Mouse (Mus musculus): Measurements from ENCODE around the gene Wdfy4. TPM values are rescaled to one million over a fixed set of nuclear protein-coding genes. Genes with fewer than 3 reads are reported as not detected.

Gene Wdfy4
- polyA plus RNA-seq, 1 experiment from 2014 or later: 0.08 TPM

DNA sequence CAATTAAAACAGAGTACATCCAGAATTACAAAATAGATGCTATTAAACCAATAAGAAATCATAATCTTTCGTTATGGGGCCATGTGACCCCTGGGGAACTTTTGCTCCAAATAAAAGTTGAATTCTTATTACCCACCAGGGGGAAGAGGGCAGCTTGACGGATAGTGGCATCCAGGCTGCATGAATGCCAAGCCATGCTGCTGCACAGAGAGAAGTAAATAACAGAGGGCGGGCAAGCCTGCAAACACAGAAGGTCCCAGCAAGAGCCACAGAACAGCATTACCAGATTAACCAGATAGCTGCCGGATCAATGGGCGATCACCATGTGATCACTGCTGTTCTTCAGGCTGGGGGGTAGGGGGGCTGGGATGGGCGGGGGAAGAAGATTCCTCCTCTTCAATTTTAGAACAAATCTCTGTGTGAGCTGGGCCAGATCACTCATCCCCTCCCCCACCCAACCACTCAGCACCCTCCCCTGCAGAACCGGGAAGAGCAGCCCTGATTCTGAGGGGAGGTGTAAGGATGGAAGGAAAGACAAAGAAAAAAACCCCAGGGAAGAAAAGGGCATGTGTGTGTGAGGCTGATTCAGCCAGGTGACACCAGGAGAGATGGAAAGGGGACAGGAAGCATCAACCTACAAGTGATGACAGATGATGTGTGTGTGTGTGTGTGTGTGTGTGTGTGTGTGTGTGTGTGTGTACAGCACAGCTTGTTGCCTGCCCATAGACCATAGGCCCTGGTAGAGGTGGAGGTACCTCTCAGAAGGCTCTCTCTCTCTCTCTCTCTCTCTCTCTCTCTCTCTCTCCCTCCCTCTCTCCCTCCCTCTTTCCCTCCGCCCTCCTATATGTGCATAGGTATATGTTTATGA lies 185.0 kb downstream of the Wdfy4 start:
- H3K4me1 ChIP-seq (replicated peaks): peaks cover 32% of the 10 kb centered on the region
- WGBS: 20% methylated on average over 8 of the region's 8 CpGs
- no peaks in the 10 kb centered on the region; the same call in 1 of the 2 replicates for H3K27me3 ChIP-seq
- peak overlapping the region; percentile 64; the same call in 1 of the 2 replicates for H3K27ac ChIP-seq (replicated peaks)
- H3K9ac ChIP-seq: no peak overlapping the region
- H3K36me3 ChIP-seq: no peaks in the 10 kb centered on the region
- H3K4me3 ChIP-seq: no peak overlapping the region
- peak; percentile 87 for ATAC-seq (ENCODE audit: low read depth)
- peaks cover 6% of the 10 kb centered on the region; the same call in 1 of the 2 replicates for H3K9me3 ChIP-seq
- H3K4me2 ChIP-seq: no peak overlapping the region

DNA sequence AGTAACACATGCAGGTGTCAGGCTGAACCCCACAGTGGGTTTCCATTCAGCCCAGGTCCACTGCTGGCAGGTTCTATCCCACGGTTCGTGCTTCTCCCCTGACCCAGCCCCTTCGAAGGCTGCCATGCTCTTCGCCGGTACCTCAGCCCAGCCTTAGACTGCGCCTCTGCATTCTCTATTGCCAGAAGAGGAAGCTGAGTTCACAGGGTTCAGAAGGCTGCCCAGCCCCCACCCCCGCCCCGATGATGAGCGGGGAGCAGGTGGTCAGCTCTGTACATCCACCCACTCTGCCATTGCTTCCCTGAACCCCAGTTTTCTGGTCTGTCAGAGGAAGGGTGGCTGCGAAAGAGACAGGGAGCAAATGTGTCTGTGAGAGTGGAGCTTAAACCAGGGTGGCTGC lies 185.8 kb downstream of the Wdfy4 start:
- Histone ChIP-seq H3K9me3 (no peaks in the 10 kb centered on the region), H3K27me3 (no peaks in the 10 kb centered on the region; the same call in 1 of the 2 replicates), H3K27ac (replicated peaks) (peak overlapping the region; percentile 53), H3K4me1 (replicated peaks) (peaks cover 40% of the 10 kb centered on the region), H3K4me3 (no peak overlapping the region), H3K9ac (no peak overlapping the region; the same call in 1 of the 2 replicates), H3K4me2 (no peak overlapping the region), H3K36me3 (no peaks in the 10 kb centered on the region)
- WGBS: 33% methylated on average over 10 of the region's 10 CpGs
- ATAC-seq (ENCODE audit: low read depth): peak; percentile 44

DNA sequence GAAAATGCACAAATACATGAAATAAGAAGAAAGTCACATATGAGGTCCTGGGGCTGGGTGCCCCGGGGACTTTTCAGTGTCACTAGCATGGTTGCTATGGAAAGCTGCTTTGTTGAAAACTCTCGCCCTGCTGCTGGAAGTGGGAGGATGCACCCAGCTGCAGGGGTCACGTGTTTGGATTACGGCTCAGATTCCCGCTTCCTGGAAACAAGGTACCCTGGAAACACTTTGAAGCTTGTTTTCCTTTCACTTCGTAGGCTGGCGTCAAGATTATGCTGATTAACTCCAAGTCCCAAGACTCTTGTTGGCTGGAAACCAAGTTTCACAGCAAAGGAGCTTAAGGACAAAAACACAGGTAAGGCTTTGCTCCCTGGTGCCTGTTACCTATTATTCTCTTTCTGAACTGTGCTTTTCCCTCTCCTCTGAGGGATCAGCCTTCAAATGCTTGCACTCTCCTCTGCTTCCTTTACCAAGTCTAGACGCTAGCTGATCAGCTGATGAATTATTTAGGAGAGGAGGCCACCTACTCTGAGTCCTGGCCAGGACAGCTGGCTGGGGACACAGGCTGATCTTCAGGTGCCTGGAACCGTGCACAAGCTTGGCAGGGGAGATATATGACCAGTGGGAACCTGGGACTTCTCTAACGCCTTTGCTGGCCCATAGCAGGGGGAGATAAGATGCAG lies 190.2 kb downstream of the Wdfy4 start:
- Histone ChIP-seq H3K9me3 (no peaks in the 10 kb centered on the region), H3K4me1 (replicated peaks) (peaks cover 25% of the 10 kb centered on the region), H3K27me3 (peaks cover 14% of the 10 kb centered on the region), H3K36me3 (no peaks in the 10 kb centered on the region), H3K4me3 (0 out of 2 replicates have a peak overlapping the region, but pooled peaks have one; percentile 2), H3K4me2 (peak overlapping the region; percentile 37), H3K27ac (replicated peaks) (no peak overlapping the region), H3K9ac (0 out of 2 replicates have a peak overlapping the region, but pooled peaks have one; percentile 8)
- WGBS: 4% methylated on average over 10 of the region's 10 CpGs
- ATAC-seq (ENCODE audit: low read depth): no peak; the same call in 1 of the 2 replicates

DNA sequence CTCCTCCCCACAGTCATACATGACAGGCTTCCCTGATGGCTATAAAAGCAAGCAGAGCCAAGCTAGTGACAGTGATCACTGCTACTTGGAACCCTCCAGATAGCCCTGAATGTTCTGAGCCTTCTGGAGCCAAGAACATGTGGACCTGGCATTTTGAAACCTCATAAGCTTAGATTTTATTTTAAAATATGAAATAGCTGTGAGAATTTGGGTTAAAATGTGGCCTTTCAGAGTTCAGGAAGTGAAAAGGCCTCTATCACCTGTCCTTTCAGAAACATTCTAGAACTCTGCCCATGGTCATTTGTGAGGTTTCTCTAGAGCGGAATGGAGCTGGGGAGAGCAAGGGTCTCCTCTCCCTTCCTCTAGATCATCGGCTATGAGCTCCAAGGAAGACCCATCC lies 194.2 kb downstream of the Wdfy4 start, which contains the start of gene Lrrc18:
Lrrc18 (plus strand) TSS at position 301 of the 400 bp plus-strand sequence.
- no peaks in the 10 kb centered on the region for H3K9me3 ChIP-seq
- no peak within 1 kb of the TSS for H3K4me3 ChIP-seq
- no peaks in the 10 kb centered on the region for H3K36me3 ChIP-seq
- peaks cover 24% of the 10 kb centered on the region for H3K4me1 ChIP-seq (replicated peaks)
- H3K4me2 ChIP-seq: no peak within 1 kb of the TSS
- no peak within 1 kb of the TSS for H3K27ac ChIP-seq (replicated peaks)
- 91% methylated on average over 2 of the region's 2 CpGs for WGBS
- no peak within 1 kb of the TSS for H3K9ac ChIP-seq
- H3K27me3 ChIP-seq: peaks cover 37% of the 10 kb centered on the region
- ATAC-seq (ENCODE audit: low read depth): no peak

DNA sequence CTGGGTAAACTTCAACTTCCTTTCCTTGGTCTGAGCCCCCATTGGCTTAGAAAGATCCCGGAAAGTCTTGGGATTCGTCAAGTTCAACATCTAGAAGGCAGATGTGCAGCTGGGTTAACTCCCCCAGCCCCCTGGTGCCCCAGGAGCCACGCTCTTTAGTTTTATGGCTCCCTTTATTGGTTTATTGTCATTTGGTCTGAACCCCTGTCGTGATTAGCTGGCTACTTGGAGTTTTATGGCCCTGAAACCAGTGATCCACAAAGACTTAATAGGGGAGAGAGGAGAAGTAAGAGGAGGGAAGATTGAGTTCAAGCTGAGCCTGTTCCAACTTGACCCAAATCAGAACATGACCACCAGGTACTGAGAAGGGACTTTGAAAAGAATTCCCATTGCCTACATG lies 198.6 kb downstream of the Wdfy4 start:
- no peaks in the 10 kb centered on the region for H3K9me3 ChIP-seq
- peaks cover 56% of the 10 kb centered on the region for H3K27me3 ChIP-seq
- 7% methylated on average over 4 of the region's 4 CpGs for WGBS
- no peak overlapping the region for H3K27ac ChIP-seq (replicated peaks)
- no peak overlapping the region for H3K4me3 ChIP-seq
- no peaks in the 10 kb centered on the region for H3K36me3 ChIP-seq
- no peak for ATAC-seq (ENCODE audit: low read depth)
- H3K4me1 ChIP-seq (replicated peaks): peaks cover 10% of the 10 kb centered on the region; the same call in 1 of the 2 replicates
- H3K9ac ChIP-seq: no peak overlapping the region
- H3K4me2 ChIP-seq: no peak overlapping the region

DNA sequence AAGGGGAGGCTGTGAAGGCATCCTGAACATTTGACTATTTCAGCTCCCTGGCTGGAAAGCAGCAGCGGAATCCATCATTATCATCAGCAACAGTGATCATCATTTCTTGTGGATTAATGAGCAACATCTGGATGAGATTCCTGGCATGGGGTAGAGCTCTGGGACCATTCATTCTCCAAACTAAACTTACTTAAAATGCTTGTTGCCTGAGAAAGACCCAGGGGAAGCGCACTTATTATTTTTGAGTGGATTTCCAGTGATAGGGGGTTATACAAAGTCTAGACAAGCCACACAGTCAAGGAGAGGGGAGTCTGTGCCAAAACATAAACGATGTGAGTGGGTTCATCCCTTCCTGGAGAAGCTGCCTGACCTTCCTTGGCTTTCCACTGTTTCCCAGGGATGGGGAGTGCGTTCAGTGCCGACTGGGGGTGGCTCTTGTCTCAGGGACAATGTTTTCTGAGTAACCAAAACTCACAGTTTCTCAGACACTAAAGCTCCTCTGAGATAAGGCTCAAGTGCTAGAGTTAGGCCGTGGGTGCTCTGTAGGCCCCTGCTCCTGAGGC lies 201.1 kb downstream of the Wdfy4 start:
- Histone ChIP-seq H3K27ac (replicated peaks) (no peak overlapping the region), H3K4me1 (replicated peaks) (peaks cover 17% of the 10 kb centered on the region; the same call in 1 of the 2 replicates), H3K36me3 (no peaks in the 10 kb centered on the region), H3K9me3 (no peaks in the 10 kb centered on the region), H3K4me3 (no peak overlapping the region), H3K9ac (no peak overlapping the region), H3K27me3 (peaks cover 35% of the 10 kb centered on the region), H3K4me2 (no peak overlapping the region)
- WGBS: 78% methylated on average over 6 of the region's 6 CpGs
- no peak for ATAC-seq (ENCODE audit: low read depth)

DNA sequence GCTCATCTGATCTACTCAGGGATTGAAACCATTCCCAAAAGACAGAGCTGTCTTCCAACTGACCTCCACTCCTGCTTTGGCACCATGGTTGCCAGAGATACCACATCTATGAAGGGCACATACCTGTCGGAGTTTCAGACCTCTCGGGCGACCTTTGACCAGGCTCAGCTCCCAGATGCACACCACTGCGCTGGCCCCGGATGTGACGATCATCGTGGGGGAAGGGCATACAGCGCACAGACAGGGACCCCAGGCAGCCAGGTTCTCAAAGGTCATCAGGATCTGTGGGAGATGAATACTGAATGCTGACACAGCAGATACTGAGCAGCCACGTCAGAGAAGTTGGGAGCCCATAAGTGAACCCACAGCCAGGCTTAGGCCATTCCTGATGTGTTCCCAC lies 214.6 kb downstream of the Wdfy4 start:
- H3K27me3 ChIP-seq: no peaks in the 10 kb centered on the region
- no peaks in the 10 kb centered on the region for H3K4me1 ChIP-seq (replicated peaks)
- H3K9me3 ChIP-seq: no peaks in the 10 kb centered on the region
- H3K27ac ChIP-seq (replicated peaks): no peak overlapping the region
- no peaks in the 10 kb centered on the region for H3K36me3 ChIP-seq
- H3K4me3 ChIP-seq: no peak overlapping the region
- H3K9ac ChIP-seq: no peak overlapping the region
- H3K4me2 ChIP-seq: no peak overlapping the region
- ATAC-seq (ENCODE audit: low read depth): no peak
- 71% methylated on average over 9 of the region's 9 CpGs for WGBS

DNA sequence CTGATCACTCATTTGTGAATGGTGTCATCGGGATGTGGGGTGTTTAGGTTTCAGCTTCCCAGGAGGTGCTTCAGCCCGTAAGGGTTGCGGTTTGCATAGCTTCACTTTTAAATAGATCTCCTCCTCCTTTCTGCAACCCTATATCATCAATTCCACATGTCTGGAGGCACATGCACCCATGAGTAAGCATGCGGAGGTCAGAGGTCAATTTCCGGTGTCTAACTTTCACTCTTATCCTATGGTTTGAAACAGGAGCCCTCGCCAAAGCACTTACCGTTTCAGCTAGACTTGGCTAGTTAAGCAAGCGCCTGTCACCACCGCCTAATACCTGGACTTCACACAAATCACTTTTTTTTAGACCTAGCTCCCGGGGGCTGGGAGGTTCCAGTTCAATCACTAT lies 220.6 kb downstream of the Wdfy4 start:
- Histone ChIP-seq H3K9me3 (no peaks in the 10 kb centered on the region), H3K4me1 (replicated peaks) (peaks cover 18% of the 10 kb centered on the region), H3K4me3 (no peak overlapping the region), H3K27me3 (no peaks in the 10 kb centered on the region), H3K36me3 (no peaks in the 10 kb centered on the region), H3K27ac (replicated peaks) (no peak overlapping the region), H3K9ac (no peak overlapping the region), H3K4me2 (no peak overlapping the region)
- ATAC-seq (ENCODE audit: low read depth): no peak
- 83% methylated on average over 10 of the region's 10 CpGs for WGBS

DNA sequence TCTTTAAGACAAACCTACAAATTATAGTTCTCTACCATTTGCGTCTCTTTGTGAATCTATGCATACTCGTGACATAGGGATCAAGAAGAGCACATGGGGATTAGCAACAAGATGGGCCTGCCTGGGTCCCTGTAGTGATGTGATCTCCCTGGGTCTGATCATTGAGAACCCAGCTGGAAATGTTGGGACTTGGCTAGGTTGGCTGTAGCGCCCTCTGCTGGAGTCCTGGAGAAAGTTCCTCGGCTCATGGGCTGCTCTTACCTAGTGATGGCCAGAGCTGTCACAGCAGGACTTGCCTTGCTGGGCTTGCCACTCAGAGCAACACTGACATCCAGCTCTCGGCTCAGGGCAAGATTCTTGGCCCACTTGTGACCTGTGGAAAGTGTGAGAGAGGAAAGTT lies 224.8 kb downstream of the Wdfy4 start:
- Histone ChIP-seq H3K27me3 (no peaks in the 10 kb centered on the region; the same call in 1 of the 2 replicates), H3K4me1 (replicated peaks) (peaks cover 33% of the 10 kb centered on the region), H3K4me2 (no peak overlapping the region), H3K36me3 (no peaks in the 10 kb centered on the region), H3K9me3 (no peaks in the 10 kb centered on the region), H3K9ac (no peak overlapping the region), H3K27ac (replicated peaks) (peak overlapping the region; percentile 39; the same call in 1 of the 2 replicates), H3K4me3 (no peak overlapping the region)
- ATAC-seq (ENCODE audit: low read depth): peak; percentile 32; the same call in 1 of the 2 replicates
- WGBS: 39% methylated on average over 5 of the region's 5 CpGs

DNA sequence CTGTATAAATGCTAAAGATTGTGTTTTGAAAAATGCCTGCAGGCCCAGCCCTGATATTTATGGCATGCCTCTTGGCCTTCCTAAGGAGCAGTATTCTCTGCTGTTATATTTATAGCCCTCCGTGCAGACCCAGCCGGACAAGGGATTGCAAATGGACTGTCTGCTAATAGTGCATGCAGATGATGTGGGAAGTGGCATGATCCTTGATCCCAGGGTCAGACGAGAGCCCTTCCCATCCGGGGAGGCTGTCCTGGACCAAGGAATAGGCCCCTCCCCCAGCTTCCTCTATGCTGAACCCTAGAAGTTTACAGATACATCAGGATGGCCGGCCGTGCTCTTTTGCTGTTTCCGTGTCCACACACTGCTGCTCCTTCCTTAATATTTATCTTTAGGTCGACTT lies 226.6 kb downstream of the Wdfy4 start:
- ATAC-seq (ENCODE audit: low read depth): no peak
- no peaks in the 10 kb centered on the region for H3K9me3 ChIP-seq
- H3K4me2 ChIP-seq: no peak overlapping the region
- peaks cover 33% of the 10 kb centered on the region for H3K4me1 ChIP-seq (replicated peaks)
- H3K4me3 ChIP-seq: no peak overlapping the region
- 49% methylated on average over 8 of the region's 8 CpGs for WGBS
- peaks cover 9% of the 10 kb centered on the region; the same call in 1 of the 2 replicates for H3K27me3 ChIP-seq
- no peaks in the 10 kb centered on the region for H3K36me3 ChIP-seq
- H3K9ac ChIP-seq: no peak overlapping the region
- no peak overlapping the region for H3K27ac ChIP-seq (replicated peaks)

DNA sequence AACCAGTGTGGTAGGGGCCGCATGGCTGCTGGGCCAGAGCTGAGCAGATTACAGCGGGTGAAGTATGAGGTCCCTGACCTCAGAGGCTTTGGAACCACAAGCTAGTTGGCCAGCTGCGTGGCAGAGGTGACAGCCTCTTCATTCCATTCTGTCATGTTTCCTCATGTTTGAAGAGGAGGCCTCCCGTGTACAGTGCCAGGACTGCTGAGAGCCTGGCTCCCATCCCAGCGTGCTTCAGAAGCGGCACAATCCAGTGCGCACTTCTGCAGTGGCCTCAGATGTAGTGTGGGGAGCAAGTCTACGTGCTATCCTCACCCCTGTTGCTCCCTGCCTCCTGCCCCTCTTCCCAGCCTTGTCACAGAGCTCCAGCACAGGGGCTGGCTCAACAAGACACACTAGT lies 228.8 kb downstream of the Wdfy4 start:
- peaks cover 29% of the 10 kb centered on the region for H3K4me1 ChIP-seq (replicated peaks)
- H3K4me2 ChIP-seq: no peak overlapping the region
- WGBS: 80% methylated on average over 8 of the region's 8 CpGs
- no peak overlapping the region for H3K27ac ChIP-seq (replicated peaks)
- peaks cover 9% of the 10 kb centered on the region; the same call in 1 of the 2 replicates for H3K27me3 ChIP-seq
- H3K4me3 ChIP-seq: no peak overlapping the region
- H3K9ac ChIP-seq: no peak overlapping the region
- no peaks in the 10 kb centered on the region for H3K9me3 ChIP-seq
- ATAC-seq (ENCODE audit: low read depth): no peak
- no peaks in the 10 kb centered on the region for H3K36me3 ChIP-seq
